In the genomic region with DNA sequence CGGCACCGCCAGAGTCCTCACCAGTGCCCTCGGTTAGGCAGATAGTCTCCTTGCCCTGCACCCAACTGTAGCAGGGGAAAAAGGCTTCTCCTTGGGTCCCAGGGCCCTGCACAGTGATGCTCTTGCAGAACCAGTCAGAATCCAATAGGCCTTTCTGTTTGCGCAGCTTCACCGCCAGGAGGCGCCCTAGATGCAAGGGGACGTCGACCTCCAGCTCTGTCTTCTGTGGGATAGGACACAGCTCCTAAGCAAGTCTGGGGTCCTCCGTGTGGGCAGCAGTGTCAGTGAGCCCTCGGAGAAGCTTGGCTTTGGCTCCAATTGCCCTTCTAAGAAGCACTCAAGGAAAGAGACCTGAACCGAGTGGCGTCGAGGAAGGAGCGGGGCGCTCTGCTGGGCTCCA, we compare ENCODE assay signal across 9 mouse cellular contexts. TPM values are rescaled to one million over a fixed set of nuclear protein-coding genes. Genes with fewer than 3 reads are reported as not detected.
A peak's percentile ranks its signal among the peaks of the same experiment; 100 is the strongest.
DNase-seq lines count a peak whose midpoint lies in the region; ATAC-seq lines count a peak whose summit lies in the region.
"Had no signal": no experiment of that assay in that cellular context is flagged by ENCODE, and none has a peak within 500 bp of the region (broad histone marks: within the 10 kb centered on the region; RNA-seq: fewer than 3 reads in every experiment).

No protein-coding gene starts in this region.

- H3K4me1 ChIP-seq in kidney, embryonic 15.5 days: peaks cover 7% of the 10 kb centered on the region

- no peak overlapping the region for H3K27ac ChIP-seq in kidney, embryonic 15.5 days

- WGBS in kidney, embryonic 15.5 days: 4% methylated on average over 15 of the region's 15 CpGs

- H3K4me3 ChIP-seq in kidney, embryonic 15.5 days (replicated peaks): peak overlapping the region; percentile 13; the same call in 1 of the 2 replicates

- DNase-seq in right cerebral cortex, postnatal 14 days: peak; percentile 46
- no peak for DNase-seq in right cerebral cortex, postnatal 25 days
- peak; percentile 27 for DNase-seq in brain, adult 2 months (ENCODE audit: low read depth, low spot score)
- peak; percentile 67 for DNase-seq in lung, postnatal 10 days
- DNase-seq in retina, embryonic 14.5 days (ENCODE audit: low spot score): peak; percentile 79
- no peak for DNase-seq in right cerebral cortex, adult 18-20 months

- no peak overlapping the region for H3K9ac ChIP-seq in kidney, embryonic 15.5 days

- H3K27me3 ChIP-seq in kidney, embryonic 15.5 days: peaks cover 80% of the 10 kb centered on the region

- peak overlapping the region; percentile 51 for H3K4me2 ChIP-seq in kidney, embryonic 15.5 days

- no peaks in the 10 kb centered on the region for H3K9me3 ChIP-seq in kidney, embryonic 15.5 days (replicated peaks)

- peak; percentile 72 for ATAC-seq in granulocyte monocyte progenitor cell, adult 5-6 weeks (replicated peaks; ENCODE audit: poor library complexity, severe bottlenecking)
- no peak for ATAC-seq in kidney, embryonic 15.5 days (replicated peaks; ENCODE audit: low FRiP score)

- no peaks in the 10 kb centered on the region for H3K36me3 ChIP-seq in kidney, embryonic 15.5 days

RNA-seq across cellular contexts. Expression of gene Alox12e, which starts 0.8 kb away (rescaled TPM):
- not detected in 2 replicates for total RNA-seq in granulocyte monocyte progenitor cell, adult 5-6 weeks (2014; fragmentation: Nextera tagmentation)
- not detected in 2 replicates for total RNA-seq in granulocyte monocyte progenitor cell, adult 5-6 weeks (2017)
- polyA plus RNA-seq in kidney, embryonic 15.5 days (2015; fragmentation: Nextera tagmentation; extraction: Ambion mirVana): not detected in 2 replicates

RNA-seq across cellular contexts. Expression of gene Alox15, which starts 30.2 kb away (rescaled TPM):
- total RNA-seq in granulocyte monocyte progenitor cell, adult 5-6 weeks (2014; fragmentation: Nextera tagmentation): not detected in 2 replicates
- 0.62 and 0.82 TPM in 2 replicates for total RNA-seq in granulocyte monocyte progenitor cell, adult 5-6 weeks (2017)
- polyA plus RNA-seq in kidney, embryonic 15.5 days (2015; fragmentation: Nextera tagmentation; extraction: Ambion mirVana): 1.1 and 2.0 TPM in 2 replicates
- total RNA-seq: left cerebral cortex, adult 18-20 months had no signal

Comparison
In these comparisons a context has a peak if more than half of its experiments do, and no peak if none do; other contexts are left out.
1. DNase-seq: peak in right cerebral cortex, postnatal 14 days (single experiment), brain, adult 2 months (single experiment), lung, postnatal 10 days (single experiment) and retina, embryonic 14.5 days (single experiment); none in right cerebral cortex, postnatal 25 days (single experiment) and right cerebral cortex, adult 18-20 months (single experiment).